Mouse (Mus musculus) CD8-positive naive resting alpha-beta T cell, adult 2 months (primary cell): ENCODE data around the gene Ghrhr.

Experiments
- DNase-seq, 2 experiments: peaks; one replicate each; pipeline ENCODE4 v3.0.0; 2022; ENCODE audit warnings: low read depth in 2 of 2, low spot score in 2 of 2

Gene Ghrhr

GRCm38 (mm10) chr6:55376076-55376475, at the start of gene Ghrhr:
Gene Ghrhr (plus strand): TSS chr6:55376295.
- DNase-seq, result no peak

GRCm38 (mm10) chr6:55326299-55326698, 49.8 kb upstream of the Ghrhr start:
- DNase-seq, result no peak

- no peak for DNase-seq
Measured at GRCm38 (mm10) chr6:55327326-55327725, 48.8 kb upstream of the Ghrhr start.

- no peak for DNase-seq
Measured at GRCm38 (mm10) chr6:55328179-55328578, 47.9 kb upstream of the Ghrhr start.

GRCm38 (mm10) chr6:55331315-55331714, 44.8 kb upstream of the Ghrhr start:
- peak in 1 of 2 experiments; percentile 4 for DNase-seq

GRCm38 (mm10) chr6:55332100-55332772, 43.9 kb upstream of the Ghrhr start:
- no peak for DNase-seq

GRCm38 (mm10) chr6:55332773-55333109, 43.4 kb upstream of the Ghrhr start:
- DNase-seq, result no peak

GRCm38 (mm10) chr6:55335989-55336514, 40.0 kb upstream of the Ghrhr start, which contains the start of gene Aqp1:
Gene Aqp1 (plus strand): TSS chr6:55336432.
- DNase-seq, result no peak

GRCm38 (mm10) chr6:55337242-55337641, 38.9 kb upstream of the Ghrhr start:
- DNase-seq, result no peak

- DNase-seq, result no peak
Measured at GRCm38 (mm10) chr6:55338077-55338476, 38.0 kb upstream of the Ghrhr start.

- no peak for DNase-seq
Measured at GRCm38 (mm10) chr6:55338934-55339825, 36.9 kb upstream of the Ghrhr start.

GRCm38 (mm10) chr6:55341688-55342087, 34.4 kb upstream of the Ghrhr start:
- no peak for DNase-seq

- no peak for DNase-seq
Measured at GRCm38 (mm10) chr6:55342328-55342727, 33.8 kb upstream of the Ghrhr start.

GRCm38 (mm10) chr6:55343446-55343845, 32.6 kb upstream of the Ghrhr start:
- no peak for DNase-seq

- no peak for DNase-seq
Measured at GRCm38 (mm10) chr6:55344291-55345016, 31.6 kb upstream of the Ghrhr start.

GRCm38 (mm10) chr6:55345264-55345663, 30.8 kb upstream of the Ghrhr start:
- DNase-seq, result no peak

GRCm38 (mm10) chr6:55346491-55346890, 29.6 kb upstream of the Ghrhr start:
- no peak for DNase-seq

- DNase-seq, result no peak
Measured at GRCm38 (mm10) chr6:55347711-55348571, 28.2 kb upstream of the Ghrhr start.

GRCm38 (mm10) chr6:55349231-55349630, 26.9 kb upstream of the Ghrhr start:
- DNase-seq, result no peak

GRCm38 (mm10) chr6:55350383-55350952, 25.6 kb upstream of the Ghrhr start:
- no peak for DNase-seq
